Mouse (Mus musculus) gastrocnemius, postnatal 36 days (tissue): ENCODE results near the gene Dusp18. TPM values are rescaled to one million over a fixed set of nuclear protein-coding genes. Genes with fewer than 3 reads are reported as not detected.

Experiments
- DNase-seq, 2 experiments: peaks; one replicate each; pipeline ENCODE4 v3.0.0; 2022
- intact Hi-C: fragments of 180-260 bp; cut with DNase I; formaldehyde crosslinking; loops from one replicate; pipeline ENCODE4 v1.15.1; 2025
- total RNA-seq, 2 experiments: library from RNA; stranded (reverse); gene quantifications; 2 replicates each; pipeline ENCODE4 v1.2.3; 2021

Dusp18 gene
- total RNA-seq, 2 experiments from 2014 or later, result 5.9 to 11.4 TPM

DNA sequence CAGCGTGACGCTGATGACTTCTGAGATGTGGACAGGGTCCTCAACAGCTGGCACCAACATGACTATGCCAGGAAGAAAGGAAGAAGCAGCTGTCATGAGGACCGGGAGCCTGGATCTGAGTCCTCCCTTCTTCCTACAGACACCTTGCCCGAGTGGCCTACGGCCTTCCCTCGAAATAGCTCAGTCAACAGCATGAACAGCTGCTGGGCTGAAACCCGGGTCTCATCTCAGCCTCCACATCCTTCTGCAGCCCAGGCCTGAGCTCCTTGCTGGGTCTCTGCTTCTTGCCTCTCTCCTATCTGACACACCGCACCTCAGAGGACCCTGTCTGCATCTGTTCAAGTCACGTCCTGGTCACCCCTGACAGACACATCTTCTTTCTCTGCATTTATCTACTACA is 27.1 kb downstream of the Dusp18 start:
- DNase-seq, result no peak

DNA sequence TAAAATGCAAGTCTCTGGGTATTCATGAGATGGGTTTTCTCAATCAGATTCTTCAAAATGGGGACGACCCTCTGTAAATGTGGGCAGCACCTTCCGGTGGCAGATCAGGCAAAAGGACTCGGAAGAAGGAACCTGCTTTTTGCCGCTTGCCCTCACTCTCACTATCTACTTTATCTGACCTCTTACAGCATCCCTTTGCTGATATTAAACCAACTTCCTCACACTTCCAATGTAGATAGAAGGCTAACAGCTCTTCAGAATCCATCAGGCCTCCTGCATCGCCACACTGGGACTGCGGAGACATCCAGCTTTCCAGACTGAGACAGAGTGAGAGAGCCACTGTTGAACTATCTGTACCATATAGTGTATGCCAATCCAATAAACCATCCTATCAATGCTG is 27.7 kb downstream of the Dusp18 start:
- DNase-seq, result no peak
- intact Hi-C loops, result loop anchor here (5.0 kb wide), 1 partner anchor 115 kb away; no protein-coding TSS in a partner anchor

More for the DNA sequence above, 27.1 kb downstream of the Dusp18 start:
- intact Hi-C loops, result loop anchor here (5.0 kb wide), 1 partner anchor 115 kb away; no protein-coding TSS in a partner anchor

DNA sequence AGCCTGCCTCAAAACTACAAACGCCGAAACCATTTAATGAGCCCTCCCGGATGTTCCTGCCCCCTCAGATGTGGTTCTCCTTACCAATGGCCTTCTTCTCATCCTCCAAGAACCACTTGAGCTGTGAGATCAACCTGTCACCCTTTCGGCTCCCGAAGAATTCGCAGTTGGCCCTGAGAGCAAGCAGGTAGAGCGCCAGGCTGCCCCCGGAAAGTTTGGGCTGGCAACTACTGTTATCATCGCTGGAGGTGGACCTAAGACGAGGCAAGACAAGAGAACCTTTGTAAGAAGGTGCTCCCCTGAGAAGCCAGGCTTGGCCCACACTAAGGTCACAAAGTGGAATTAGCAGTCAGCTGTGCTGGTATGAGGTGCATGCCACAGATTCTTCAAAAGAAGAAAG is 30.9 kb downstream of the Dusp18 start:
- intact Hi-C loops, result no loop called here
- no peak for DNase-seq

DNA sequence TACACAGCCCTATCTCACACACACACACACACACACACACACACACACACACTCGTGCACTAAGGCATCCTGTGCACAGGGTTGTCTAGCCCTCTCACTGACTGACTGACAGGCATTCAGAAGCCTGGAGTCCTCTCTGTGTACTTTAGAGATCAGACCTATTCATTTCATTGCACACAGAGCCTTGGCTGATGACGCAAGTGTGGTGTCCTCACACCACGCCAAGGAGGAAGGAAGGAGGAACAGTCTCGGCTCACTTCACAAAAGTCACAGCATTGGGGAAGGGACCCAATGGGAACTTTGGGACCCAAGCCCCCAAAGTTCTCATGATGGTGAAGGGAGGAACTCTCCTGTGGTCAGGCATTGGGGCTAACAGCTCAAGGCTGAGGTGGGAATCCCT is 35.0 kb downstream of the Dusp18 start:
- DNase-seq, result no peak
- intact Hi-C loops, result no loop called here

DNA sequence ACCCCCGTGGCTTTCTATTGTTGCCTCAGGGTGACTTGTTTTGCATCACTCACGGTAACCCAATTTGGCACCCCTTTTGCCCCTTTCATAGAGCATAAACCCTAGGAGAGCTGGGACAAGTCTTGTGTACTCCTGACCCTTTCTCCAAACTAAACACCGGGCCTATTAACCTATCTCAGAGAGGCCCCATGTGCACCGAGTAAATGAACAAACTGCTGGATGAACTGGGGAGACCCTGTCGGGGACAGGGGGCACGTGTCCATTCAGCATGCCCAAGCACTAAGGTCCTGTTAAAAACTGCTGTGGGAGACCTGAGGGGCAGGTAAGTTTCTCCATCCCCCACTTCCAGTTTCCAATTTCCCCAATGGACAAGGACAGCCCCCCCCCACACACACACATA is 35.9 kb downstream of the Dusp18 start:
- intact Hi-C loops, result no loop called here
- DNase-seq, result no peak

DNA sequence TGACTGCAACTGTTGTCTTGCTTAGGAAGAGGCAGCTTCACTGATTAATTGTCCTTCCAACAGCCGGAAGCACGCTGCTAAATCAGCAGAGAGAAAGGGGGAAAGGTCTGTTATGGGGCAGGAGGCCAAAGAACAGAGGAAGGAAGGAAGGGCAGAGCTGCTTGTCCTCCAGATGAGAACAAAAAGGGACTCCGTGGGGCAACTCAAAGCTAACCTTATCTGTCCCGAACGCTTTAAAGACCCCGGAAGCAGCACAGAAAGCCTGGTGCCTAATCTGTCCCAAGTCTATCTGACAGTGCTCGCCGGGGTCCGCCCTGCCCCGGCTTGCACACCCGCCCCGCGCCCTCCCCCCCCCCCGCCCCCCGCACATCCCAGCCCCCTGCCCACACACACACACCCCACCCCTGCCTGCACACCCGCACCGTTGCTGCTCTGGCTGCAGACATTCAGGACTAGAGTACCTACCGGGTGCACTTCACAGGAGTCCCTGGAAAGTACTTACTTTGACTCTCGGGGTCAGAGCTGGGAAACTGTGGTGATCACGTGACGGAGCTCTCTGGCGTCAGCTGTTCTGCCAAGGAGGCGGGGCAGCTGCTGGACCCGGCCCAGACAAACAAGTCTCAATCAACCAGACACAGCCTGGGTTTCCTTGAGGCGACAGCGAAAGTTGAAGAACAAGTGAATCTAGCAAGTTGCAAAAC is 36.6 kb downstream of the Dusp18 start, which contains the start of gene Tcn2:
TSS of gene Tcn2 (minus strand) at position 649 of the 701 bp plus-strand sequence.
- intact Hi-C loops, result no loop called here
- DNase-seq, result peak; percentile 79 to 84

DNA sequence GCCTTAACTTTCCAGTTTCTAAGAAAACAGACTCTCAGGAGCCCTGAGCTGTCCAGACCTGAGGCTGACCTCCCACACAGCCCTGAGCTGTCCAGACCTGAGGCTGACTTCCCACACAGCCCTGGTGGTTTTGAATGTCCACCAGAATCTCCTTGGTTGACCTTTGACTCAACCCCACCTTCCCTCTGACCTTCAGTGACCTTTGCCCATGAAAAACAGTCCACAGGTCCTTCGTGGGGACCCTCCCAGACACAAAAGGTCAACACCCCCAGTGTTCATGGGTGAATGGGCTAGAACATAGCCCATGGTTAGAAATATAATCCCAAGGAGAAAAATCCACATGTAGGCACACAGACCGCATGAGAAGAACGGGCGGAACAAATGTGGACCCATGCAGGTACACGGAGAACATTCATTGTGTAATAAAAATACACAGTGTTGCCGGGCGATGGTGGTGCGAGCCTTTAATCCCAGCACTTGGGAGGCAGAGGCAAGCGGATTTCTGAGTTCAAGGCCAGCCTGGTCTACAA is 38.8 kb downstream of the Dusp18 start:
- DNase-seq, result no peak
- intact Hi-C loops, result no loop called here

DNA sequence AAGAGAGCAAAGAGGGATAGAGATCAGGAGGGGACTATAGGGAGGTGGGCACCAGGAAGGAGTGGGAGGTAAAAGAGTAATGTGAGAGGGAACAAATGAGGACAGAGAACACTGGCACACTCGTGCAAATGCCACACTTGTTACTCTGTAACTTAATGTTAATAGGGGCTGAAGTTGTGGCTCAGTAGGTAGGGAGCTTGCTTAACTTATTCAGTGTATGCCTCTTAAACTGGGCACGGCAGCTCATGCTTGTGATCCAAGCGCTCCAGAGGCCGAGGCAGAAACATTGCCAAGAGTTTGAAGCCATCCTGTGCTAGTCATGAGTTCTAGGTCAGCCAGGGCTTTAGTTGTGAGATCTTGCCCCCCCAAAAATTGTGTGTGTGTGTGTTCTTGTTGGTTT is 40.1 kb downstream of the Dusp18 start:
- intact Hi-C loops, result no loop called here
- no peak for DNase-seq

DNA sequence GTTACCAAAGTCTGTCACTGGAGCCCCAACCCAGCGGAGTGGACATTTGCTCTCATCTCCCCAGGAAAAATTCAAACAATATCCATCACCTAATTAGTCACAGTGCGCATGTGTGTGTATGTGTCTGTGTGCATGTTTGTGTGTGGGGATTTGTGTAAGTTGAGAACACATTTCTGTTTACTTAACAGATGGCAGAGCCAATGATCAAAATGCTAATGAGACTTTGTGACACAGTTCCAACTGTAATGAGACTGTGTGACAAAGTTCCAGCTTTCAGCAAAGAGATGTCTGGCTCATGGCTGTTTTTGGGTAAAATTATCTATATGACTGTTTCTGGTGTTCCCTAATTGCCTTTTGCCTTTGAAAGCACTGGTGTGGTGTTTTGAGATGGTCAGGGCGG is 41.3 kb downstream of the Dusp18 start:
- intact Hi-C loops, result no loop called here
- no peak for DNase-seq

DNA sequence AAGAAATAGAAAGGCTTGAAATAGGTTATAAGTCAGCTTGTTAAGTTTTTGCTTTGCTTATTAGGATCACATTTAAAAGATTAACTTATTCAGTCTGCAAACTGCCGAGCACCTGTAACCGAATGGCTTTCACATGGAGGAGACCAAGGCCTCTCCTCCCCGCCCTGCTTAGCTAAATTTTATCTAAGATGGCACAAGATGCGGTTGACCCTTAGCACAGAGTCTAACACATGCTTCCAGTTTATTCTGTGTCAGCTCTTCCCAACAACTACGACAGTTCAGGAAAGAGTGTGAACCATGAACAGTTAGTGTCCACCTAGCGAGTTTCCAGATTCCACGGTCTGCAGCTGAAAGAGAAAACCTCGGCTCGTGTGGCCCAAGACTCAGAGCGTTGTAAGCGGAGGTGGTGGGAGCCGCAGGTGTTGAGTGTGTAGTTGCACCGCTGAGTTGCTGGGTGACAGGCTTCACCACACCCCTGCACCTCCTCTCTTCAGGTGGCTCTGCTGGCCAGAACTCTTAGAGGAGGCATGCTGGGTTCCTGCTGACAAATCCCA is 42.4 kb downstream of the Dusp18 start:
- intact Hi-C loops, result no loop called here
- DNase-seq, result no peak

DNA sequence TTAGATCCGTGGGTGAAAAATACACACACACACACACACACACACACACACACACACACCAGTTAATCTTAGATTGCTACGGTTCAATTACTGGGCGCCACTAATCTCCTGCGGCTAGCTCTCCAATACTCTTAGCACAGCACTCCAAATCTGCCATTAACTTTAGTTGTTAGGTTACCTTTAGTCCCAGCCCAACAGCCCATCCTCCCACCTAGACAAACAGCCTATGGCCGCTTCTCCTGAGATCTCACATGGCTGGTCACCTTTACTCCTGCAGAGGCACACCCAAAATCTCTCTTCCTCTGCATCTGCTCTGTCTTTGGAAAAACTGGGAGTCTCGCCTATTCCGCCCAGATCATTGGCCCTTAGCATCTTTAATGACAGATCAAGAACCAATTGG is 46.3 kb downstream of the Dusp18 start:
- intact Hi-C loops, result no loop called here
- DNase-seq, result no peak

DNA sequence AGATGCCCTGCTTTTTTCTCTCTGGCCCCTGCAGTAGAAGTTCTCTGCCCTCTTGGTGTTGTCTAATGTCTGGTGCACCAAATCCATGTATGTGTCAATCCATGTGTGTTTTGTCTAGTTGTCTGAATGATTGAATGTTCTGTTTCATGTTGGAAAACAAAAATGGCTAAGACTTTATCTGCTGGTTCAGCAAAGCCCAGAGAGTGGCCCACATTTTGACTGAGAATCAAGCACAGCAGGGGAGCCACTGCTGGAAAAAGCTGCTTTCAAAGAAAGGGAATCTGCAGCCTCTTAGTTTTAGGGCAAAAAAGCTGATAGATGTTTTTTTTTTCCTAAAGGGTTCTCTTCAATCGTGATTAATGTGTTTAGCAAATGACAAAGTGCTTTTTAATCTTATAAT is 51.3 kb downstream of the Dusp18 start:
- DNase-seq, result no peak
- intact Hi-C loops, result no loop called here

Other genes with a start within 250 kb of the Dusp18 start
- gene Morc2a, start 246.0 kb upstream of the Dusp18 start, total RNA-seq, result 10 to 100 TPM; 16.0 to 16.7 TPM
- gene Osbp2, start 31.3 kb upstream of the Dusp18 start, total RNA-seq, result under 1 TPM; 0.30 to 0.66 TPM
- under 1 TPM; 0.10 to 0.13 TPM for gene 4921536K21Rik, start 142 bp upstream of the Dusp18 start, total RNA-seq
- gene Slc35e4, start 19.4 kb downstream of the Dusp18 start, total RNA-seq, result 10 to 100 TPM; 20.4 to 21.2 TPM
- gene Tcn2, start 36.9 kb downstream of the Dusp18 start, total RNA-seq, result 10 to 100 TPM; 15.3 to 15.5 TPM
- gene Pes1, start 68.7 kb downstream of the Dusp18 start, total RNA-seq, result 10 to 100 TPM; 31.3 to 35.5 TPM
- gene 4930556J24Rik, start 81.5 kb downstream of the Dusp18 start, total RNA-seq, result not detected
- gene Gal3st1, start 88.4 kb downstream of the Dusp18 start, total RNA-seq, result under 1 TPM; 0.26 to 0.42 TPM
- gene Sec14l4, start 136.2 kb downstream of the Dusp18 start, total RNA-seq, result not detected
- gene Sec14l3, start 169.6 kb downstream of the Dusp18 start, total RNA-seq, result not detected
- gene Mtfp1, start 200.2 kb downstream of the Dusp18 start, total RNA-seq, result 10 to 100 TPM; 52.1 to 53.4 TPM
- gene Sec14l2, start 228.2 kb downstream of the Dusp18 start, total RNA-seq, result under 1 TPM; 0.33 to 0.42 TPM
- gene Rnf215, start 240.0 kb downstream of the Dusp18 start, total RNA-seq, result 1 to 10 TPM; 4.4 to 5.5 TPM